Mouse (Mus musculus): ENCODE results near the gene Kctd15.

Kctd15 gene

GRCm38 (mm10) chr7:34620411-34620810 lies 36.1 kb downstream of the Kctd15 start:
- DNase-seq (ENCODE audit: low spot score): no peak

DNA sequence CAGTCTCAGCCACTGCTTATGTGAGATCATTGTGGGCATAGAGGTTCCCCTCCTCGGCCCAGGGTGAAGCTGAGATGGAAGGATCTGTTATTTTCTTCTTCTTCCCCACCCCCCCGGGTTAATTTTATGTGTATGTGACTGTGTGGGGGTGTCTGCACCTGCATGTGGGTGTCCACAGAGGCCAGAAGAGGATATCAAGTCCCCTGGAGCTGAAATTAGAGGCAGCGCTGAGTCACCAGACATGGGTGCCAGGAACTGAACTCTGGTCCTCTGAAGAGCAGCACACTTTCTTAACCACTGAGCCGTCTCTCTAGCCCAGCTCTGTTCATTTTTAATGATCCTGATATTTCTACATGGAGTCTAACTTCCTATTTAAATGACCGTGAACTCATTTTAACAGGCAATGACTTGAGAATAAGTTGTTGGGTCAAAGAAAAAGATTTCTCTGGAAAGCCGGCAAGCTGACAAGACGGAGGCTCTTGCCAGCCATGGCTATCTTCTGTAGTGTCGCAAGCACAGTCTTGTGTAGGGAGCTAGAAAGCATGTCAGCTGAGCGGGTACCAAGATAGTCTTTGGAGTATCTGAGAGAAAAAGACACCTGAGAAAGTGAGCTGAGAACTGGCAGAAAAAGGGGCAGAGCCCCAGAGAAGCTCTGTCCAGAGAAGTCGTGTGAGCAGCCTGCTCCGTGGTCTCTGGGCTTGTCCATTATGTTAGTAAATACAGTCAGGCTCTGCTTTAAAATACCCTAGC lies 38.2 kb downstream of the Kctd15 start:
- DNase-seq (ENCODE audit: low spot score): no peak

GRCm38 (mm10) chr7:34616275-34616674 lies 40.3 kb downstream of the Kctd15 start:
- DNase-seq (ENCODE audit: low spot score): no peak

- no peak for DNase-seq (ENCODE audit: low spot score)
Measured at GRCm38 (mm10) chr7:34610445-34610844, 46.1 kb downstream of the Kctd15 start.

- no peak for DNase-seq (ENCODE audit: low spot score)
Measured at GRCm38 (mm10) chr7:34607334-34607970, 49.1 kb downstream of the Kctd15 start.

- no peak for DNase-seq (ENCODE audit: low spot score)
Measured at GRCm38 (mm10) chr7:34606729-34607128, 49.8 kb downstream of the Kctd15 start.

- no peak for DNase-seq (ENCODE audit: low spot score)
Measured at GRCm38 (mm10) chr7:34606051-34606450, 50.5 kb downstream of the Kctd15 start.

- DNase-seq (ENCODE audit: low spot score): no peak
Measured at GRCm38 (mm10) chr7:34598576-34598975, 58.0 kb downstream of the Kctd15 start.

GRCm38 (mm10) chr7:34597986-34598385 lies 58.5 kb downstream of the Kctd15 start:
- DNase-seq (ENCODE audit: low spot score): no peak

DNA sequence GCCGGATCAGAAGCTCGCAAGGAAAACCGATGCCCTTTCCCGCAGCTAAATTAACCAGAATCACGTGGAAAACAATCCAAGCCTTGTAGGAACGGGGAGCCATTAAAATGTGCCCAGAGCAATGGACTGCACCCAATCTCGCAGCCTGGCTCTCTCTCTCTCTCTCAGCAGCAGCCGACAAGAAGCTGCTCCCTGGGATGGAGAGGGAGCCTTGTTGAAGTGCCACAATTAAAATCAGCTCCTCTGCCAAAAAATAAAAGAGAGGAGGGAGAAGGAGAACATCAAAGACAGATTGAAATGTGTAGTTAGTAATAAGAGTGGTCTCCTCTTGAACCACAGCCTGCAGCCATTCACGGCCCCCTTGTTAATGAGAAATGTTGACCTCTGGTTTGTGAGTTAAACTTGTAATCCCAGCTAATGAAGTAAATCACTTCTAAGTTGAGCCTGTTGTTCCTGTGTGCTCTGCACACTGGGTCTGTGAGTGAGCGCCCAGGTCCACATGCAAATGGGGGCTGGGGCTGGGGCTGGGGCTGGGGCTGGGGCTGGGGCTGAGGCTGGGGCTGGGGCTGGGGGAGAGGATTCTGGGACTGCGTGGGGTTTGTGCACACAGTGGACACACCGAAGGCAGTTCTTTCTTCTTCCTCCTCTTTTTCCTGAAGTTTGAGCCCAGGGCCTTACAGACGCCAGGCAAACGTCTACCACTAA lies 59.8 kb downstream of the Kctd15 start:
- no peak for DNase-seq (ENCODE audit: low spot score)

DNA sequence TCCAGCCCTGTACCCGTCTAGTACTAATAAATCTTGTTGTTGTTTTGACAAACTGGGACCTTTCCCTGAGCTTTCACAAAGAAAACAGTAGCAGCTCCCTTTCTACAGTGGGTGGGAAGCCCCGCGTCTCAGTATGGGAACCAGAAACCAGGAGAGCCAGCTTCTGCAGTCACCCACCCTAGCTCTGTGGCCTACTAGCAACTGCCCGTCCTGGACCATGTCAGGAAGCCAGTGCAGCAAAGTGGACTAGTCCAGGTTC lies 61.3 kb downstream of the Kctd15 start:
- no peak for DNase-seq (ENCODE audit: low spot score)

- DNase-seq (ENCODE audit: low spot score): no peak
Measured at GRCm38 (mm10) chr7:34594501-34595306, 61.8 kb downstream of the Kctd15 start.

GRCm38 (mm10) chr7:34590711-34591110 lies 65.8 kb downstream of the Kctd15 start:
- DNase-seq (ENCODE audit: low spot score): no peak

Measured in T-cell, adult 2 months (primary cell).